Mouse (Mus musculus) Patski (cell line): ENCODE measurements at regions not wholly inside any gene's neighbourhood (a gene's known extent, or its start where the extent isn't known, plus 50 kb on each side); places are given as distances from the start of the nearest gene placed in this dataset.

ENCODE experiments used
- ATAC-seq: fragments of 100-300 bp; one replicate; pipeline ENCODE4 v1.8.0; 2021
- CTCF ChIA-PET: fragments of 350-600 bp; sonication (Branson Sonifier 250); formaldehyde crosslinking; loops from one replicate; lab custom pipeline; 2022; ENCODE audit warnings: inconsistent platforms; lab: Charles Lee
- POLR2A ChIA-PET: fragments of 350-600 bp; sonication (Branson Sonifier 250); formaldehyde crosslinking; loops from one replicate; lab custom pipeline; 2022; ENCODE audit warnings: antibody characterized with exemption, inconsistent platforms; lab: Charles Lee
- DNase-seq: peaks from one replicate; pipeline ENCODE4 v3.0.0-alpha.2; 2011; ENCODE audit warnings: low read depth, low spot score
- H3K27me3 ChIP-seq: fragments of 371-371 bp; one replicate; pipeline ENCODE4 v1.5.1; 2021
- CTCF ChIP-seq: fragments of 100-300 bp; IDR thresholded peaks from one replicate; pipeline ENCODE4 v1.5.1; 2021
- in situ Hi-C: fragments of 300-500 bp; cut with MboI; formaldehyde crosslinking; loops from 3 replicates; pipeline ENCODE4 v1.11.1; 2018; ENCODE audit warnings: low pct_unique_long_range_greater_than_20kb, mixed read lengths

- ChIA-PET POLR2A (no interaction called here), CTCF (no interaction called here)
- no peak for TF ChIP-seq CTCF
- in situ Hi-C loops, result no loop called here
- H3K27me3 ChIP-seq, result no peaks in the 10 kb centered on the region
- ATAC-seq (no peak), DNase-seq (no peak)
Measured at GRCm38 (mm10) chr13:90454631-90455030, 365.2 kb upstream of the Xrcc4 start.

GRCm38 (mm10) chr13:90426901-90427300 is 337.5 kb upstream of the Xrcc4 start:
- no peak for TF ChIP-seq CTCF
- no peak for DNase-seq
- ATAC-seq, result no peak
- no peaks in the 10 kb centered on the region for H3K27me3 ChIP-seq
- ChIA-PET CTCF (no interaction called here), POLR2A (no interaction called here)
- in situ Hi-C loops, result no loop called here

GRCm38 (mm10) chr13:90425379-90425778 is 336.0 kb upstream of the Xrcc4 start:
- ATAC-seq (no peak), DNase-seq (no peak)
- no peaks in the 10 kb centered on the region for H3K27me3 ChIP-seq
- TF ChIP-seq CTCF, result no peak
- ChIA-PET POLR2A (interaction anchor here (0.6 kb wide), 1 partner anchor 293 kb away, joined by 5 read pairs; no protein-coding TSS in a partner anchor), CTCF (no interaction called here)
- in situ Hi-C loops, result no loop called here

- no peak for ATAC-seq
- TF ChIP-seq CTCF, result no peak
- no peaks in the 10 kb centered on the region for H3K27me3 ChIP-seq
- in situ Hi-C loops, result no loop called here
- no peak for DNase-seq
- CTCF ChIA-PET, result no interaction called here
- POLR2A ChIA-PET, result no interaction called here
Measured at GRCm38 (mm10) chr13:90424541-90424940, 335.1 kb upstream of the Xrcc4 start.

- no peak for TF ChIP-seq CTCF
- CTCF ChIA-PET, result no interaction called here
- no peak for DNase-seq
- in situ Hi-C loops, result no loop called here
- no peaks in the 10 kb centered on the region for H3K27me3 ChIP-seq
- POLR2A ChIA-PET, result no interaction called here
- ATAC-seq, result no peak
Measured at GRCm38 (mm10) chr13:90420966-90421365, 331.6 kb upstream of the Xrcc4 start.

- no peaks in the 10 kb centered on the region for H3K27me3 ChIP-seq
- no peak for TF ChIP-seq CTCF
- no peak for DNase-seq
- ATAC-seq, result no peak
- ChIA-PET POLR2A (no interaction called here), CTCF (no interaction called here)
- in situ Hi-C loops, result no loop called here
Measured at GRCm38 (mm10) chr13:90404392-90404791, 315.0 kb upstream of the Xrcc4 start.

GRCm38 (mm10) chr13:90402061-90402460 is 312.7 kb upstream of the Xrcc4 start:
- DNase-seq, result no peak
- TF ChIP-seq CTCF, result no peak
- POLR2A ChIA-PET, result no interaction called here
- CTCF ChIA-PET, result no interaction called here
- no peak for ATAC-seq
- in situ Hi-C loops, result no loop called here
- H3K27me3 ChIP-seq, result no peaks in the 10 kb centered on the region

GRCm38 (mm10) chr13:90401496-90401895 is 312.1 kb upstream of the Xrcc4 start:
- in situ Hi-C loops, result no loop called here
- ChIA-PET CTCF (no interaction called here), POLR2A (no interaction called here)
- no peak for DNase-seq
- no peak for ATAC-seq
- H3K27me3 ChIP-seq, result no peaks in the 10 kb centered on the region
- TF ChIP-seq CTCF, result no peak

- ATAC-seq, result no peak
- in situ Hi-C loops, result no loop called here
- POLR2A ChIA-PET, result no interaction called here
Measured at GRCm38 (mm10) chr13:90395274-90396023, 306.0 kb upstream of the Xrcc4 start.

GRCm38 (mm10) chr13:90394815-90395241 is 305.4 kb upstream of the Xrcc4 start:
- H3K27me3 ChIP-seq, result no peaks in the 10 kb centered on the region
- DNase-seq, result peak; percentile 44
- ChIA-PET CTCF (no interaction called here), POLR2A (no interaction called here)
- in situ Hi-C loops, result no loop called here
- ATAC-seq, result peak; percentile 67
- TF ChIP-seq CTCF, result no peak

More at GRCm38 (mm10) chr13:90395274-90396023, 306.0 kb upstream of the Xrcc4 start:
- no peak for DNase-seq
- TF ChIP-seq CTCF, result no peak
- CTCF ChIA-PET, result no interaction called here
- H3K27me3 ChIP-seq, result no peaks in the 10 kb centered on the region

GRCm38 (mm10) chr13:90392415-90392814 is 303.0 kb upstream of the Xrcc4 start:
- no peak for DNase-seq
- ATAC-seq, result no peak
- in situ Hi-C loops, result no loop called here
- TF ChIP-seq CTCF, result no peak
- POLR2A ChIA-PET, result no interaction called here
- CTCF ChIA-PET, result no interaction called here
- no peaks in the 10 kb centered on the region for H3K27me3 ChIP-seq

- DNase-seq, result no peak
- CTCF ChIA-PET, result no interaction called here
- POLR2A ChIA-PET, result no interaction called here
- H3K27me3 ChIP-seq, result no peaks in the 10 kb centered on the region
- no peak for ATAC-seq
- TF ChIP-seq CTCF, result no peak
- in situ Hi-C loops, result no loop called here
Measured at GRCm38 (mm10) chr13:90376619-90377018, 287.2 kb upstream of the Xrcc4 start.
